Mouse (Mus musculus): ENCODE results near the gene Csf1. TPM values are rescaled to one million over a fixed set of nuclear protein-coding genes. Genes with fewer than 3 reads are reported as not detected.
A peak's percentile ranks its signal among the peaks of the same experiment; 100 is the strongest.

Gene Csf1
- polyA plus RNA-seq, 1 experiment from 2014 or later, result 6.0 TPM

DNA sequence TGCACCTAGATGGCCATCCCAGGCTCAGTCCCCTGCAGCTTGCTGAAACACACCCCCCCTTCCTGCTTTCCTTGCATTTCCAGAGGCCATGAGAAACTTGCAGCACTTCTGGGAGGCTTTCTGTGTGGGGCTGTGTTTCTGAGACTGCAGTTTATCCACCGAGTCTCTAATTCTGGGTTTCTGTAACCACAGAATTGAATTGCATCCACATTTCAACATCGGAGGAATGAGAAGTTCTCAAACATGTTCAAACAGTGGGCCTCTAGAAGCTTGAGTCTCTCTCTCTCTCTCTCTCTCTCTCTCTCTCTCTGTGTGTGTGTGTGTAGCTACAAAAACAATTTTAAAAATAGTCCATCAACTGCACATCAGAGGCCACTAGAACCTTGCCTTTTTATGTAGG is 9.4 kb upstream of the Csf1 start:
- H3K27ac ChIP-seq (ENCODE audit: low read depth, low read length), result no peak overlapping the region
- no peaks in the 10 kb centered on the region for H3K27me3 ChIP-seq (ENCODE audit: control insufficient read depth, insufficient read depth, low read length)
- no peaks in the 10 kb centered on the region for H3K9me3 ChIP-seq (ENCODE audit: control insufficient read depth, low read length)
- no peaks in the 10 kb centered on the region for H3K4me1 ChIP-seq (replicated peaks; ENCODE audit: control insufficient read depth, insufficient read depth, low read length)
- 84% methylated on average over 2 of the region's 2 CpGs for WGBS
- ATAC-seq (replicated peaks; ENCODE audit: low FRiP score) (no peak), DNase-seq (ENCODE audit: low spot score) (no peak)
- H3K4me3 ChIP-seq (ENCODE audit: low read depth, low read length), result no peak overlapping the region
- no peaks in the 10 kb centered on the region for H3K36me3 ChIP-seq (ENCODE audit: control insufficient read depth, insufficient read depth, low read length)
- H3K4me2 ChIP-seq (ENCODE audit: low read depth, low read length, severe bottlenecking), result no peak overlapping the region
- no peak overlapping the region for H3K9ac ChIP-seq (ENCODE audit: low read length)

- no peak for DNase-seq (ENCODE audit: low spot score)
- Histone ChIP-seq H3K36me3 (ENCODE audit: control insufficient read depth, insufficient read depth, low read length) (no peaks in the 10 kb centered on the region), H3K4me1 (replicated peaks; ENCODE audit: control insufficient read depth, insufficient read depth, low read length) (no peaks in the 10 kb centered on the region), H3K4me3 (ENCODE audit: low read depth, low read length) (no peak overlapping the region), H3K9ac (ENCODE audit: low read length) (no peak overlapping the region), H3K9me3 (ENCODE audit: control insufficient read depth, low read length) (no peaks in the 10 kb centered on the region), H3K27me3 (ENCODE audit: control insufficient read depth, insufficient read depth, low read length) (no peaks in the 10 kb centered on the region), H3K27ac (ENCODE audit: low read depth, low read length) (no peak overlapping the region), H3K4me2 (ENCODE audit: low read depth, low read length, severe bottlenecking) (no peak overlapping the region)
- no peak for ATAC-seq (replicated peaks; ENCODE audit: low FRiP score)
- WGBS, result 80% methylated on average over 8 of the region's 8 CpGs
These were observed 8.1 kb upstream of the Csf1 start for GRCm38 (mm10) chr3:107768104-107768989.

GRCm38 (mm10) chr3:107766804-107767203 is 6.5 kb upstream of the Csf1 start:
- H3K27me3 ChIP-seq (ENCODE audit: control insufficient read depth, insufficient read depth, low read length), result no peaks in the 10 kb centered on the region
- H3K4me2 ChIP-seq (ENCODE audit: low read depth, low read length, severe bottlenecking), result no peak overlapping the region
- H3K27ac ChIP-seq (ENCODE audit: low read depth, low read length), result no peak overlapping the region
- WGBS, result 62% methylated on average over 2 of the region's 2 CpGs
- H3K9ac ChIP-seq (ENCODE audit: low read length), result no peak overlapping the region
- no peaks in the 10 kb centered on the region for H3K9me3 ChIP-seq (ENCODE audit: control insufficient read depth, low read length)
- no peaks in the 10 kb centered on the region for H3K4me1 ChIP-seq (replicated peaks; ENCODE audit: control insufficient read depth, insufficient read depth, low read length)
- ATAC-seq (replicated peaks; ENCODE audit: low FRiP score) (no peak), DNase-seq (ENCODE audit: low spot score) (no peak)
- H3K36me3 ChIP-seq (ENCODE audit: control insufficient read depth, insufficient read depth, low read length), result no peaks in the 10 kb centered on the region
- no peak overlapping the region for H3K4me3 ChIP-seq (ENCODE audit: low read depth, low read length)

DNA sequence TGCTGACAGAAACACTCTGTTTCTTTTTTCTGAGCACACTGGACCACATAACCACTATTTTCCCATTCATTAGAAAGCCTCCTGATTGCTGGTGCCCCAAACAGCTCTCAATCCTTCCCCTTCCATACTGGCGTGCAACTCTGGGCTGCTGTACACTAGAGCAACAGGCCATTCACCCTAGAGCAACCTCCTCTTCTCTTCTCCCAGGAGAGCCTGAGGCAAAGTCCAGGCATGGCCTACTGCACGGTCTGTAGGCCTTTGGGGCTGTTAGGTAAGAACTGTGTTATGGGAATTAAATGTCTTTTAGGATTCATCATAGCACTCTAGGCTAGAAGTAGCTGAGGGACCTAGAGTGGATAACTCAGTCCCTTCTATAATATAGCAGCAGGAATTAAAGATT is 5.7 kb upstream of the Csf1 start:
- ATAC-seq (replicated peaks; ENCODE audit: low FRiP score) (no peak), DNase-seq (ENCODE audit: low spot score) (no peak)
- WGBS, result 80% methylated on average over 2 of the region's 2 CpGs
- Histone ChIP-seq H3K4me1 (replicated peaks; ENCODE audit: control insufficient read depth, insufficient read depth, low read length) (no peaks in the 10 kb centered on the region), H3K36me3 (ENCODE audit: control insufficient read depth, insufficient read depth, low read length) (no peaks in the 10 kb centered on the region), H3K27me3 (ENCODE audit: control insufficient read depth, insufficient read depth, low read length) (no peaks in the 10 kb centered on the region), H3K4me2 (ENCODE audit: low read depth, low read length, severe bottlenecking) (no peak overlapping the region), H3K27ac (ENCODE audit: low read depth, low read length) (no peak overlapping the region), H3K4me3 (ENCODE audit: low read depth, low read length) (no peak overlapping the region), H3K9ac (ENCODE audit: low read length) (no peak overlapping the region), H3K9me3 (ENCODE audit: control insufficient read depth, low read length) (no peaks in the 10 kb centered on the region)

DNA sequence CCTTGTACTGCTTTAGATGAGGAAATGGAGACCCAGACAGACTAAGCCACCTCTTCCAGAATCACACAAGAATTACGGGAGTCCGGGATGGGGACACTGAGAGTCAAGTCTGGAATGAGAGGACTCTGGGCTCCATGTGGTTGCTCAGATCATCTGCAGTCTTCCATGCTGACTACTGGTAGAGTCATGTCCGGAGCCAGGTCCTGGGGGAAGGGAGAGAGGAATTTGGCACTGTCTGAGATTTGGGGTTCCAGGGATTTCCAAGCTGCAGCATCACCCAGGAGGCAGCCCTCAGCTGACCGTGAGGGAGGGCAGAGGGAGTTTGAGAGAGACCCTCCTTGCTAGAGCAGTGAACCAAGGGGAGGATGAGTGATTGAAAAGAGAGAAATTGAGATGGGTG is 3.3 kb upstream of the Csf1 start:
- no peaks in the 10 kb centered on the region for H3K27me3 ChIP-seq (ENCODE audit: control insufficient read depth, insufficient read depth, low read length)
- no peaks in the 10 kb centered on the region for H3K36me3 ChIP-seq (ENCODE audit: control insufficient read depth, insufficient read depth, low read length)
- no peaks in the 10 kb centered on the region for H3K9me3 ChIP-seq (ENCODE audit: control insufficient read depth, low read length)
- ATAC-seq (replicated peaks; ENCODE audit: low FRiP score), result no peak
- no peak for DNase-seq (ENCODE audit: low spot score)
- H3K9ac ChIP-seq (ENCODE audit: low read length), result no peak overlapping the region
- H3K4me1 ChIP-seq (replicated peaks; ENCODE audit: control insufficient read depth, insufficient read depth, low read length), result peaks cover 6% of the 10 kb centered on the region
- no peak overlapping the region for H3K4me3 ChIP-seq (ENCODE audit: low read depth, low read length)
- H3K4me2 ChIP-seq (ENCODE audit: low read depth, low read length, severe bottlenecking), result no peak overlapping the region
- no peak overlapping the region for H3K27ac ChIP-seq (ENCODE audit: low read depth, low read length)
- WGBS, result 81% methylated on average over 4 of the region's 4 CpGs

- no peak for ATAC-seq (replicated peaks; ENCODE audit: low FRiP score)
- H3K4me1 ChIP-seq (replicated peaks; ENCODE audit: control insufficient read depth, insufficient read depth, low read length), result peaks cover 9% of the 10 kb centered on the region
- WGBS, result 93% methylated on average over 5 of the region's 5 CpGs
- no peak overlapping the region for H3K27ac ChIP-seq (ENCODE audit: low read depth, low read length)
- no peak overlapping the region for H3K4me3 ChIP-seq (ENCODE audit: low read depth, low read length)
- H3K9ac ChIP-seq (ENCODE audit: low read length), result no peak overlapping the region
- no peaks in the 10 kb centered on the region for H3K9me3 ChIP-seq (ENCODE audit: control insufficient read depth, low read length)
- H3K27me3 ChIP-seq (ENCODE audit: control insufficient read depth, insufficient read depth, low read length), result no peaks in the 10 kb centered on the region
- no peak for DNase-seq (ENCODE audit: low spot score)
- no peak overlapping the region for H3K4me2 ChIP-seq (ENCODE audit: low read depth, low read length, severe bottlenecking)
- H3K36me3 ChIP-seq (ENCODE audit: control insufficient read depth, insufficient read depth, low read length), result no peaks in the 10 kb centered on the region
These were observed 1.2 kb upstream of the Csf1 start for GRCm38 (mm10) chr3:107761446-107761845.

DNA sequence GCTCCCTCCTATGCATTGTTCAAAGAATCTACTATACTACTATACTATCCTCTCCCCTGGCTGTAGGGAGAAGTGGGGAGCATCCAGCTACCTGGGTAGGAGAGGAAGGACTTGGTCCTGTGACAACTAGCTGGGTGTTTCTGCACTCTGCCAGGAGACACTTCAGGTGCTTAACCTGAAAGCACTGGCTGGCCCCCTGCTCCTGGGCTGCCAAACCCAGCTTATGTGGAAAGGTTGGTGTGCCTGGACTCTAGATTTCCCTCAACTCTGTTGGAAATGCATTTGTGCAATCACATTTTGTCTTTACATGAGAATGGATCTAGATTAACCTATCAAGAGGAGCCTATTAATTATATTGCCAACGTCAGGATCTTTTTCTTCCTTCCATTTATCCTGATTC is 502 bp upstream of the Csf1 start:
- no peak overlapping the region for H3K27ac ChIP-seq (ENCODE audit: low read depth, low read length)
- no peak overlapping the region for H3K4me3 ChIP-seq (ENCODE audit: low read depth, low read length)
- peaks cover 9% of the 10 kb centered on the region for H3K4me1 ChIP-seq (replicated peaks; ENCODE audit: control insufficient read depth, insufficient read depth, low read length)
- H3K9ac ChIP-seq (ENCODE audit: low read length), result peak overlapping the region; percentile 83
- no peak for ATAC-seq (replicated peaks; ENCODE audit: low FRiP score)
- no peaks in the 10 kb centered on the region for H3K27me3 ChIP-seq (ENCODE audit: control insufficient read depth, insufficient read depth, low read length)
- H3K4me2 ChIP-seq (ENCODE audit: low read depth, low read length, severe bottlenecking), result peak overlapping the region; percentile 87; the same call in 1 of the 2 replicates
- 71% methylated on average over 1 of the region's 1 CpGs for WGBS
- H3K9me3 ChIP-seq (ENCODE audit: control insufficient read depth, low read length), result no peaks in the 10 kb centered on the region
- DNase-seq (ENCODE audit: low spot score), result no peak
- no peaks in the 10 kb centered on the region for H3K36me3 ChIP-seq (ENCODE audit: control insufficient read depth, insufficient read depth, low read length)

DNA sequence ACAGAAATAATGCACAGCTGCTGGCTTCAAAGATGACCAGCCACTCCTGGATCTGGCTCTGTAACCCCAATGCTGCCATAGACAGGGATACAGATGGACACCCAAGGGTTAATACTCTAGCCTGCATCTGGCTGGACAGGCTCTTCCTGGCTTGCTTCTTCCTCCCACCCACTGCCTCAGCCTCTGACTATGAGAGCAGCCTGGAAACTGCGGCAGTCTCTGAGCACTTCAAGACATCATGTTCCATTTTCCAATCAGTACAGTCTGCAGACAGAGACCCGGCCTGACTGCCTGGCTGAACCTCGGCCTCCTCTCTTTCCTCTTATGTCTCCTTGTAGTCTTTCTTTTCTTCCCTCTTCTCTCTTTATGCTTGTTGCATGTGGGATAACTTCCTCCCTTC is 1.6 kb downstream of the Csf1 start:
- DNase-seq (ENCODE audit: low spot score) (no peak), ATAC-seq (replicated peaks; ENCODE audit: low FRiP score) (no peak)
- Histone ChIP-seq H3K27me3 (ENCODE audit: control insufficient read depth, insufficient read depth, low read length) (no peaks in the 10 kb centered on the region), H3K36me3 (ENCODE audit: control insufficient read depth, insufficient read depth, low read length) (no peaks in the 10 kb centered on the region), H3K9me3 (ENCODE audit: control insufficient read depth, low read length) (no peaks in the 10 kb centered on the region), H3K27ac (ENCODE audit: low read depth, low read length) (no peak overlapping the region), H3K9ac (ENCODE audit: low read length) (peak overlapping the region; percentile 83), H3K4me3 (ENCODE audit: low read depth, low read length) (no peak overlapping the region; the same call in 1 of the 2 replicates), H3K4me2 (ENCODE audit: low read depth, low read length, severe bottlenecking) (peak overlapping the region; percentile 24; the same call in 1 of the 2 replicates), H3K4me1 (replicated peaks; ENCODE audit: control insufficient read depth, insufficient read depth, low read length) (peaks cover 9% of the 10 kb centered on the region)
- WGBS, result 32% methylated on average over 3 of the region's 3 CpGs

- WGBS, result 75% methylated on average over 2 of the region's 2 CpGs
- H3K4me2 ChIP-seq (ENCODE audit: low read depth, low read length, severe bottlenecking), result no peak overlapping the region
- no peak for DNase-seq (ENCODE audit: low spot score)
- ATAC-seq (replicated peaks; ENCODE audit: low FRiP score), result no peak
- H3K4me1 ChIP-seq (replicated peaks; ENCODE audit: control insufficient read depth, insufficient read depth, low read length), result peaks cover 9% of the 10 kb centered on the region
- no peak overlapping the region for H3K4me3 ChIP-seq (ENCODE audit: low read depth, low read length)
- H3K27me3 ChIP-seq (ENCODE audit: control insufficient read depth, insufficient read depth, low read length), result no peaks in the 10 kb centered on the region
- H3K9me3 ChIP-seq (ENCODE audit: control insufficient read depth, low read length), result no peaks in the 10 kb centered on the region
- no peaks in the 10 kb centered on the region; the same call in 1 of the 2 replicates for H3K36me3 ChIP-seq (ENCODE audit: control insufficient read depth, insufficient read depth, low read length)
- no peak overlapping the region for H3K9ac ChIP-seq (ENCODE audit: low read length)
- H3K27ac ChIP-seq (ENCODE audit: low read depth, low read length), result no peak overlapping the region
These were observed 2.1 kb downstream of the Csf1 start for GRCm38 (mm10) chr3:107758176-107758575.

Measured in forebrain, embryonic 11.5 days (tissue).